Mouse (Mus musculus): ENCODE results near the gene Nrxn3.

The Nrxn3 gene

GRCm38 (mm10) chr12:88931713-88932112 is 209.0 kb downstream of the Nrxn3 start:
- DNase-seq (ENCODE audit: low spot score) = no peak

- DNase-seq (ENCODE audit: low spot score) = no peak
Observed at GRCm38 (mm10) chr12:88939679-88940078, 217.0 kb downstream of the Nrxn3 start.

GRCm38 (mm10) chr12:88944967-88945366 is 222.3 kb downstream of the Nrxn3 start:
- DNase-seq (ENCODE audit: low spot score) = no peak

- DNase-seq (ENCODE audit: low spot score) = no peak
Observed at GRCm38 (mm10) chr12:88949870-88950269, 227.2 kb downstream of the Nrxn3 start.

- no peak for DNase-seq (ENCODE audit: low spot score)
Observed at GRCm38 (mm10) chr12:88952937-88953600, 230.4 kb downstream of the Nrxn3 start.

GRCm38 (mm10) chr12:88953801-88954200 is 231.1 kb downstream of the Nrxn3 start:
- no peak for DNase-seq (ENCODE audit: low spot score)

- no peak for DNase-seq (ENCODE audit: low spot score)
Observed at GRCm38 (mm10) chr12:88957431-88957830, 234.8 kb downstream of the Nrxn3 start.

- no peak for DNase-seq (ENCODE audit: low spot score)
Observed at GRCm38 (mm10) chr12:88960817-88961216, 238.1 kb downstream of the Nrxn3 start.

GRCm38 (mm10) chr12:88966329-88966728 is 243.7 kb downstream of the Nrxn3 start:
- DNase-seq (ENCODE audit: low spot score) = no peak

- DNase-seq (ENCODE audit: low spot score) = no peak
Observed at GRCm38 (mm10) chr12:88976621-88977020, 253.9 kb downstream of the Nrxn3 start.

GRCm38 (mm10) chr12:88983688-88984330 is 261.1 kb downstream of the Nrxn3 start:
- DNase-seq (ENCODE audit: low spot score) = no peak

- no peak for DNase-seq (ENCODE audit: low spot score)
Observed at GRCm38 (mm10) chr12:88984375-88984774, 261.7 kb downstream of the Nrxn3 start.

GRCm38 (mm10) chr12:88984804-88985203 is 262.1 kb downstream of the Nrxn3 start:
- DNase-seq (ENCODE audit: low spot score) = no peak

GRCm38 (mm10) chr12:88987046-88987445 is 264.4 kb downstream of the Nrxn3 start:
- DNase-seq (ENCODE audit: low spot score) = no peak

- no peak for DNase-seq (ENCODE audit: low spot score)
Observed at GRCm38 (mm10) chr12:88990753-88991152, 268.1 kb downstream of the Nrxn3 start.

GRCm38 (mm10) chr12:88992141-88992540 is 269.5 kb downstream of the Nrxn3 start:
- DNase-seq (ENCODE audit: low spot score) = no peak

GRCm38 (mm10) chr12:88993788-88994187 is 271.1 kb downstream of the Nrxn3 start:
- no peak for DNase-seq (ENCODE audit: low spot score)

- no peak for DNase-seq (ENCODE audit: low spot score)
Observed at GRCm38 (mm10) chr12:89016436-89016835, 293.8 kb downstream of the Nrxn3 start.

- DNase-seq (ENCODE audit: low spot score) = no peak
Observed at GRCm38 (mm10) chr12:89025180-89025579, 302.5 kb downstream of the Nrxn3 start.

- no peak for DNase-seq (ENCODE audit: low spot score)
Observed at GRCm38 (mm10) chr12:89035984-89036618, 313.4 kb downstream of the Nrxn3 start.

- no peak for DNase-seq (ENCODE audit: low spot score)
Observed at GRCm38 (mm10) chr12:89040151-89040550, 317.5 kb downstream of the Nrxn3 start.

GRCm38 (mm10) chr12:89041429-89042107 is 318.9 kb downstream of the Nrxn3 start:
- no peak for DNase-seq (ENCODE audit: low spot score)

- peak; percentile 6 for DNase-seq (ENCODE audit: low spot score)
Observed at GRCm38 (mm10) chr12:89049279-89049678, 326.6 kb downstream of the Nrxn3 start.

Data from MN1 (cell line).